Mouse (Mus musculus) megakaryocyte, embryonic 14.5 days (primary cell): ENCODE results near the gene Chdh.

Experiments used
- FLI1 ChIP-seq: IDR thresholded peaks from 2 replicates; pipeline ENCODE4 v1.6.1; 2012; ENCODE audit warnings: low read length, inconsistent platforms, mixed read lengths
- GATA1 ChIP-seq: IDR thresholded peaks from 3 replicates; pipeline ENCODE4 v1.6.1; 2012; ENCODE audit warnings: mixed read lengths, low read length, inconsistent platforms, borderline replicate concordance

DNA sequence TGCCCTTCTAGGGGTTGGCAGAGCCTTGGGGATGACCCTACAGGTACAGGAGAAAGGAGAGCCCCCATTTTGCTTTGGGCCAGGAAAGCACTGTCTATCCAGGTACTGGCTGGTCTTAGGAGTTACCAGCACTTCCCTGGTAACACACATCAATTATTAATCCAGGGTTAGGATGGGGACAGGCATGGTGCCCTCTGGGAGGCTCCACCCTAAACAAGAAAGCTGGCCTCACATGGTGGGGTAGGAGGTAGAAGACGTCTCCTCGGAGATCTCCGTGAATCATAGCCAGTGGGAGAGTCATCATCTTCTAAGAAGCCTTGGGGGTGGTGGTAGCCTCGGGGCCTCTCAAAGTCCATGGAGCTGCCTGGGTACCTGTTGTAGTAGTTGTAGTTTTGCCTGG lies 38.2 kb downstream of the Chdh start:
- TF ChIP-seq GATA1 (no peak), FLI1 (no peak)
